Mouse (Mus musculus) bone marrow macrophage, adult 2 months (primary cell): ENCODE data around the gene Spz1. TPM values are rescaled to one million over a fixed set of nuclear protein-coding genes. Genes with fewer than 3 reads are reported as not detected.

ENCODE experiments used
- H3K27ac ChIP-seq: 2 replicates; pipeline ENCODE4 v1.5.1; 2012; ENCODE audit warnings: low read depth, low read length; ENCODE audit not compliant: insufficient read depth
- H3K4me1 ChIP-seq: 2 replicates; pipeline ENCODE4 v1.6.1; 2012; ENCODE audit warnings: low read length; ENCODE audit not compliant: control insufficient read depth, insufficient read depth
- H3K4me3 ChIP-seq: 2 replicates; pipeline ENCODE4 v1.5.1; 2012; ENCODE audit warnings: mild to moderate bottlenecking, low read length, moderate library complexity; ENCODE audit not compliant: insufficient read depth
- CTCF ChIP-seq: IDR thresholded peaks from 2 replicates; pipeline ENCODE4 v1.5.1; 2012; ENCODE audit warnings: low read depth, mild to moderate bottlenecking, low read length, moderate library complexity
- POLR2A ChIP-seq: IDR thresholded peaks from 2 replicates; pipeline ENCODE4 v1.6.1; 2012; ENCODE audit warnings: mild to moderate bottlenecking, low read depth, low read length, borderline replicate concordance
- polyA plus RNA-seq: library from polyadenylated mRNA; stranded (reverse); fragments of >200 nt; gene quantifications from 2 replicates; pipeline ENCODE4 v1.2.4, GENCODE M21; 2012; ENCODE audit not compliant: missing spikeins, insufficient read depth, insufficient read length

Gene Spz1
- polyA plus RNA-seq, 1 experiment: not detected

GRCm38 (mm10) chr13:92595424-92595823 lies 19.5 kb upstream of the Spz1 start:
- H3K4me3 ChIP-seq: no peak overlapping the region
- no peak overlapping the region for H3K27ac ChIP-seq
- H3K4me1 ChIP-seq: no peaks in the 10 kb centered on the region
- TF ChIP-seq CTCF (no peak), POLR2A (no peak)

- Histone ChIP-seq H3K4me3 (no peak overlapping the region), H3K27ac (no peak overlapping the region), H3K4me1 (no peaks in the 10 kb centered on the region)
- TF ChIP-seq POLR2A (no peak), CTCF (no peak)
Measured at GRCm38 (mm10) chr13:92594907-92595306, 18.9 kb upstream of the Spz1 start.

DNA sequence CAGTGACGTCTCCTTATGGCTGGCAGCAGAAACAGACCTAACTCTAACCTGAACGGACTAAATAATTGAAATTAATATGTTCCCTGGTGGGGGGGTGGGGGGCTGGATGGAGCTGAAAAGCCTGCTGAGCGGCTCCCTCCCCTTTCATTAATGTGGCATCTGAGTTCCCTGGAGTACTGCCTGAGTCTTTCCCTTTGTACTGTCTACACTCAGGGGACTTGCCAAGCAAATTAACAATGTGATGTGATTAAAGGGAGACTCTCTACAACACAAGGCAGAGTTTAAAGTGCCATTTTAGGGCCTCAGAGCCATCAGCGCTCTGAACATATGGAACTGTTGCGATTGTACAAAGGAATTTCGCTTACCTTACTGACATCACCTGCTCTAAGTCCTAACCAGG lies 18.5 kb upstream of the Spz1 start:
- Histone ChIP-seq H3K4me3 (no peak overlapping the region), H3K27ac (no peak overlapping the region), H3K4me1 (no peaks in the 10 kb centered on the region)
- no peak for TF ChIP-seq CTCF
- no peak for TF ChIP-seq POLR2A

- Histone ChIP-seq H3K4me1 (no peaks in the 10 kb centered on the region), H3K4me3 (no peak overlapping the region), H3K27ac (no peak overlapping the region)
- TF ChIP-seq POLR2A: no peak
- no peak for TF ChIP-seq CTCF
Measured at GRCm38 (mm10) chr13:92593731-92594396, 17.9 kb upstream of the Spz1 start.

DNA sequence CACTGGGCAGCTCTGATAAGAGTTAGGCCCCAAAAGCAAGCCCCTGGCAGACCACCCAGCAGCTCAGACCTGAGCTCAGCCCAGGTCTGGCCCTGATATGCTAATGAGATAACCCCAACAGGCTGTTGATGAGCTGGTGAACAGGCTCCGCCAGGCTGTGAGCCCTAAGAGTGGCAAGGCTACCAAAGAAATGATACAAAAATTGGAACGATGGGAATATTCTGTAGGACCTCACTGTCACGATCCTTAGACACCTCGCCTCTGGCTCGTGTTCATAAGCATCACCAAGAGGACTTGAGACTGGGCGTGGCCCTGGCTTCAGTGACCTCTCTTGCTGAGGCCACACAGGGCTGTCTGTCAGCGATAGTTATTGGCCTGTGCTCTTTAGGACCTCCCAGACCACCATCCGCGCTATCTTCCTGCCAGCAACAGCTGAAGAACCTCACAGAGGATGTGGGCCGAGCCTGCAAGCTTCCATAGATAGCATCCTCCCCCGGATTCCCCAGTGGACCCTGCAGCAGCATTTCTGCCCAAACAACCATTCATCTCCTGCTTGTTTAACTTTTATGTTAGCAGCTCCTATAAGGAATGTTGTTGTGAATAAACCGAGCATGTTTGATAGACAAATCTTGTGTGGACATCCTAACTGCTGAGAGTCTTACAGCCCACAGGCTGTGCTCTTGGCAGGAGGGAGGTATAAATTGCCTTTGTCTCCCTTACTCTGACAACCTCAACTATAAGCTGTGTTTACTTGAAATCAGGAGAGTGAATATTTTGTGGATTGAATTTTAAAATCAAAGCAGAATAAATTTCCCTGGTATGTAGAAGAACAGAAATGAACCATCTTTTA lies 17.0 kb upstream of the Spz1 start:
- Histone ChIP-seq H3K4me3 (no peak overlapping the region), H3K27ac (no peak overlapping the region), H3K4me1 (no peaks in the 10 kb centered on the region)
- TF ChIP-seq CTCF (no peak), POLR2A (no peak)

DNA sequence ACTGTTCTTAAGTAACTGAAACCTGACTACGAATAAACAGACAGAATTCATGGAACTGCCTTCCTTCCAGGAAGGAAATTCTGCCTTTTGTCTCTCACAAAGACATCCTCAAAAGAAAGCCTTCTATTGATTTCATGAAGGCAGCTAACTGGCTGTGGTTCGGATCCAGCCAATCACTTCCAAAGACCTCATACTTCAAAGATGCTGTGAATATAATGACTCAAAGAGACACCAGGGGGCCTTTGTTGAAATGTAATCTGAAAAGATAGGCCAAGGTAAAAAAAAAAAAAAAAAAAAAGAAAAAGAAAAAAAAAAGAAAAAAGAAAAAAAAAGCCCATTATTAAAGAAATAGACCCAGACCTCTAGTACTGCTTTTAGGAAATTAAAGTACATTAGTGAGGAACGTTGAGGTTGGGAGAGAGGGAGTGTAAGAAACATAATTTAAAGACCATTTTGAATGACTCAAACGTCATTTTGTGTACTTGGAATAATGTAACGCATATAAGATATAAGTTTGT lies 16.4 kb upstream of the Spz1 start:
- TF ChIP-seq CTCF (no peak), POLR2A (no peak)
- H3K4me3 ChIP-seq: no peak overlapping the region
- no peaks in the 10 kb centered on the region for H3K4me1 ChIP-seq
- H3K27ac ChIP-seq: no peak overlapping the region

DNA sequence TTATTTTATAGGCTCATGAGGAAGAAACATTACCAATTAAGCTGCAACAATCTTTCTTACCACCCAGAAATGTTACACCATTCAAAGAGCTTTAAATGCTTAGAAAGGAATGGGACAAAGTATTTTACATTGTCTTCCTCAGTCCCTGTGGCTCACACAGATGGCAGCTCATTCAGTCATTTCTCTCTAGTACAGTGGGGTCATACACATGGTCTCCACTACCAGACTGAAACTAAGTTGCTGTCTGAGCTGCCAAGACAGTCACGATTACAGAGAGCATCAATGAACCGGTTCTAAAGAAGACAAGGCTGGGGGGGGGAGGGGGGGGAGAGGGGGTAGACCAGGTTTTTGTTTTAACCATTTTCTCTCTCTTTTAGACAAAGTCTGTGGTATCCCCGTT lies 15.3 kb upstream of the Spz1 start:
- no peak overlapping the region for H3K4me3 ChIP-seq
- TF ChIP-seq POLR2A (no peak), CTCF (no peak)
- no peak overlapping the region for H3K27ac ChIP-seq
- H3K4me1 ChIP-seq: no peaks in the 10 kb centered on the region

DNA sequence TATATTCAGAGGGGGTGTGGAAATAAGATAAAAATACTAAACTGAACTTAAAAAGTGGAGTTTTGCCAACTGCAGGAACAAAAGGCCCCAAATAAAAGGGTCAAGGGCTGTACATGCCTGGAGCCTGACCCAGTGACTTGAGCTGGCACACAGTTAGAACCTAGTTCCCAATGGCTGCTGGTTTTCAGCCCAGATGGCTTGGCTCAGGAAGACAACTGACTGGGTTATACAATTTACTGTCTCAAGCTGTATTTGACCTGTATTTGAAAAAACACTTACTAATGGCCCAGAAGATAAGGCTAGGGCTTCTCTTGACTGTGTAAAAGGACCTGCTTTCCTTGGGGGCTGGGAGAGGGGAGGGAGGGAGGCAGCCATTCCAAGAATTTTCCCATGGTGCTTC lies 13.3 kb upstream of the Spz1 start:
- H3K27ac ChIP-seq: no peak overlapping the region
- H3K4me1 ChIP-seq: no peaks in the 10 kb centered on the region
- TF ChIP-seq POLR2A (no peak), CTCF (no peak)
- H3K4me3 ChIP-seq: no peak overlapping the region

DNA sequence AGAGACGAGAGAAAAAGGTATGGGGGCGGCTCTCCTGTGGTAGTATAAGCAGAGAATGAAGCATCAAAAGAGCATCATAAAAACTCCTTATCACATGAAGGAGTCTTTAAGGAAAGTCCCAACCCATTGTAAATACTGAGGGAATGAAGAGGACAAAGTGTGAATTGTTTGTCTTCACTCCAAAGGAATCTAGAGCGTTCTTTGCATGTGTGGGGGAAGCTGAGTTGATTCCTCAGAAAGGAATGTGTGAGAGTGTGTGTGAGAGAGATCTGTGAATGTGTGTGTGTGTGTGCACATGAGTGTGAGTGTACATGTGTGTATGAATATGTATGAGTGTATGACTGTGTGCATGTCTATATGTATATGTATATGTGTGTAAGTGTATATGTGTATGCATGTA lies 12.7 kb upstream of the Spz1 start:
- TF ChIP-seq CTCF (no peak), POLR2A (no peak)
- H3K4me1 ChIP-seq: no peaks in the 10 kb centered on the region
- H3K4me3 ChIP-seq: no peak overlapping the region
- no peak overlapping the region for H3K27ac ChIP-seq

DNA sequence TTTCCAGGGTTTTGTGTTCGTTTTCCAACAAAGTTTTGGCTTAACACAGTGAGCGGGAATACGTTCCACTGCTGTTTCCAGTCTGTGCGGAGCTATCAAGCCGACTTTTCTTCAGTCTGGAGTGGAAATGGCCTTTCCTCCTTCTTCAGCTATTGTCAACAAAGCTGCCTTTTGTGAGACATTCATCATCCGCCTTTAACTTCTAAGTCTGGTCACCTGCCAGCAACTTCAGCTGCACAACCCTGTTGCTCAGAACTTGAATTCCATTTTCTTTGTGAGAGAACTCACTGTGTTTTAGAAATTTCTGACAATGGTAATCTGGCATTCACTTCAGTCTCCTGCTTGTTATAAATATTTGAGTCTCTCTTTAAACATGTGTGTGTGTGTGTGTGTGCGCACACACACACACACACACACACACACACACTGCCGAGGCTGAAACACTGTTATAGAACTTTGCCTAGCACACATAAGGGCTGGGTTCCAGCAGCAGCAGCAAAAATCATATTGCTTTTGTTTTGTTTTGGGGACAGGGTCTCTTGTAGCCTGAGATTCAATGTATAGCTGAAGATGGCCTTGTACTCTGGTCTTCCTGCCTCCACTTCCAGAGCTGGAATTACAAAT lies 8.2 kb upstream of the Spz1 start:
- 0 out of 2 replicates have a peak, but pooled peaks cover 2% of the 10 kb centered on the region for H3K4me1 ChIP-seq
- no peak overlapping the region for H3K4me3 ChIP-seq
- TF ChIP-seq POLR2A: no peak
- TF ChIP-seq CTCF: no peak
- H3K27ac ChIP-seq: no peak overlapping the region
